Mouse (Mus musculus) midbrain, embryonic 13.5 days (tissue): ENCODE data around the gene Cpne2. TPM values are rescaled to one million over a fixed set of nuclear protein-coding genes. Genes with fewer than 3 reads are reported as not detected.

Experiments used
- ATAC-seq: fragments of 200-750 bp; cut with Nextera tagmentation; 2 replicates; pipeline ENCODE4 v1.8.0; 2017; ENCODE audit warnings: mild to moderate bottlenecking, moderate TSS enrichment, moderate library complexity
- H3K27ac ChIP-seq: fragments of 300-500 bp; sonication (generic); 2 replicates; pipeline ENCODE4 v1.5.1; 2015; ENCODE audit warnings: inconsistent platforms, mild to moderate bottlenecking, moderate library complexity
- H3K27me3 ChIP-seq: fragments of 300-500 bp; sonication (generic); 2 replicates; pipeline ENCODE4 v1.6.1; 2015; ENCODE audit warnings: mild to moderate bottlenecking, inconsistent platforms
- H3K36me3 ChIP-seq: fragments of 300-500 bp; sonication (generic); 2 replicates; pipeline ENCODE4 v1.6.1; 2015; ENCODE audit warnings: mild to moderate bottlenecking, inconsistent platforms
- H3K4me1 ChIP-seq: fragments of 300-500 bp; sonication (generic); replicated peaks from 2 replicates; pipeline ENCODE4 v1.6.1; 2015; ENCODE audit warnings: inconsistent platforms
- H3K4me2 ChIP-seq: fragments of 300-500 bp; sonication (generic); replicated peaks from 2 replicates; pipeline ENCODE4 v1.6.1; 2015; ENCODE audit warnings: moderate library complexity, mild to moderate bottlenecking, inconsistent platforms
- H3K4me3 ChIP-seq: fragments of 300-500 bp; sonication (generic); replicated peaks from 2 replicates; pipeline ENCODE4 v1.5.1; 2015; ENCODE audit warnings: mild to moderate bottlenecking, inconsistent platforms
- H3K9ac ChIP-seq: fragments of 300-500 bp; sonication (generic); replicated peaks from 2 replicates; pipeline ENCODE4 v1.6.1; 2015; ENCODE audit warnings: mild to moderate bottlenecking, inconsistent platforms
- H3K9me3 ChIP-seq: fragments of 300-500 bp; sonication (generic); 2 replicates; pipeline ENCODE4 v1.6.1; 2016; ENCODE audit warnings: mild to moderate bottlenecking, inconsistent platforms
- WGBS: fragments of 180-500 bp; shearing (Covaris S2); methylation state at CpG from one replicate; pipeline ENCODE4 v1.1.7; 2015; 5-methylcytosine and 5-hydroxymethylcytosine counted together
- polyA plus RNA-seq: library from polyadenylated mRNA; unstranded; fragments of >200 nt; fragmentation: Nextera tagmentation; extraction: Ambion mirVana; gene quantifications from 2 replicates; pipeline ENCODE4 v1.2.1, GENCODE M21; 2015

Cpne2 gene
- polyA plus RNA-seq = 9.8 and 12.3 TPM in 2 replicates

DNA sequence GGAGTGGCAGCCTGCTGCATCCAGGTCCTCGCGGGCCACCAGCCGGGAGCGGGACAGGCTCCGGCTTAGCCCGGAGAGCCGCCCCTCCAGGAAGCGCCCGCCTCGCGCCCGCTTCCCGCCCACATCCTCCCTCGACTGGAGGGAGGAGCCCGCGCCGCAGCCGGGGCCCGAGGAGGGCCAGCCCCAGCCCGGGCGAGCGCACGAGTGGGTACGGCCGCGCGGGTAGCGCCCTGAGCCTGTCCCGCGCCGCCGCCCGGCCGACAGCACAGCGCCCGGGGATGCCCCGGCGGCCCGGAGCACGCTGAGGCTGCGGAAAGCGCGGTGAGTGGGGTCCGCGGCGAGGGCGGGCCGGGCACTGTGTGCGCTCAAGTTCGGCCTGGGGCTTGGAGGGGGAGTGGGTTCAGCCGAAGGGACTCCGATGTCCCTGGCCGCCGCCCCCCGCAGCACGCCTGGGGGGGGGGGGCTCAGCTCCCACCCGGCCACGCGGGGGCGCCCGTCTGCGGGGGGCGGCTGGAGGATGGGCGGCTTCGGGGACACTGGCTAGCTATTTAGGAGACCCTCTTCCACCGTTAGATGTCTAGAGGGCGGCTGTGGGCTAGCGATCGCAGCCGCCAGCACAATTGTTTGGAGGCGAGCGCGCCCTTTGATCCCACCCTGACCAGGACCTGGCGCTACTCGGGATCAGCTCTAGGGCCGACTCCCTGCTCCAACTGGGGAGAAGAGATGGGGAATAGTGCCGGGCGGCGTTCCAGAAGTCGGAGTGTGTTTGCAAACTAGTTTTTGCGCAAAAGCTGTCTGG, at the start of gene Cpne2:
Cpne2 (plus strand) TSS at position 118 of the 799 bp plus-strand sequence.
- peaks cover 38% of the 10 kb centered on the region for H3K27me3 ChIP-seq
- peaks cover 39% of the 10 kb centered on the region for H3K4me1 ChIP-seq
- peak within 1 kb of the TSS; percentile 89 for H3K4me2 ChIP-seq
- under 1% methylated on average over 69 of the region's 81 CpGs for WGBS
- ATAC-seq = peak; percentile 78
- H3K27ac ChIP-seq = peak within 1 kb of the TSS; percentile 19; the same call in 1 of the 2 replicates
- peak within 1 kb of the TSS; percentile 77 for H3K9ac ChIP-seq
- no peaks in the 10 kb centered on the region for H3K9me3 ChIP-seq
- H3K4me3 ChIP-seq = peak within 1 kb of the TSS; percentile 64
- H3K36me3 ChIP-seq = no peaks in the 10 kb centered on the region

DNA sequence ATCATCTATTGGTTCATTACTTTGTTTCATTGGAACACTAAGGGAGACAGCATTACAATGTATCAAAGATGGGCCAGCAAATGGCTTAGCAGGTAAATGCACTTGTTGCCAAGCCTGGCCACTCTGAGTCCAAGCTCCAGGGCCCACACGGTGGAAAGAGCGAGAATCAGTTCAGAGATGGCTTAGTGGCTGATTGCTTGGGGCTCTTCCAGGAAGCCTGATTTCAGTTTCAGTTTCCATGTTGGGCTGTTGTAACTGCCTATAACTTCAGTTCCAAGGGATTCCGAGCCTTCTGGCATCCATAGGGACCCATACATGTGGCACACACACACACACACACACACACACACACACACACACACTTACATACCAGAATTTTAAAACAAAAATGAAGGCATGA, 47.5 kb upstream of the Cpne2 start:
- Histone ChIP-seq H3K4me1 (no peaks in the 10 kb centered on the region), H3K9me3 (no peaks in the 10 kb centered on the region), H3K36me3 (no peaks in the 10 kb centered on the region), H3K4me2 (no peak overlapping the region), H3K27me3 (no peaks in the 10 kb centered on the region), H3K9ac (no peak overlapping the region), H3K4me3 (no peak overlapping the region), H3K27ac (no peak overlapping the region)
- WGBS = 85% methylated on average over 3 of the region's 3 CpGs
- ATAC-seq = no peak

DNA sequence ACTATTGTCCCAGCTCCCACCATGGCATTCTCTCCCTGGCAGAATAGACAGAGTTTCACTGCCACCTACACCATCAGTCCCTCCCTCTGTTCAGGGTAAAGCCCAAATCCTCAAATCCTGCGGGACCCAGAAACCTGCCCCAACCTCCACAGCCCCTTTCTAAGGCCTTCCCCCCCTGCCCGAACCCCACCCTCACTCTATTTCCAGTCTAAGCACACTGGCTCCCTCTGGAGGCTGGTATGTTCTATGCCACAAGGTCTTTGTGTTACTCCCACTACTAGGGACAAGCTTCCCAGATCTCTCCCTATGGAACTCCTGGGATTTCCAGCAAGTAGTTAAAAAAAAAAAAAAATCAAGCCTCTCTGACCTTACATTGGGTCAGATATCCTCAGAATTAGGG, 46.9 kb upstream of the Cpne2 start:
- Histone ChIP-seq H3K9me3 (no peaks in the 10 kb centered on the region), H3K9ac (no peak overlapping the region), H3K36me3 (no peaks in the 10 kb centered on the region), H3K4me2 (no peak overlapping the region), H3K27ac (no peak overlapping the region), H3K4me3 (no peak overlapping the region), H3K4me1 (no peaks in the 10 kb centered on the region), H3K27me3 (no peaks in the 10 kb centered on the region)
- peak; percentile 27; the same call in 1 of the 2 replicates for ATAC-seq
- WGBS = 8% methylated on average over 2 of the region's 2 CpGs

DNA sequence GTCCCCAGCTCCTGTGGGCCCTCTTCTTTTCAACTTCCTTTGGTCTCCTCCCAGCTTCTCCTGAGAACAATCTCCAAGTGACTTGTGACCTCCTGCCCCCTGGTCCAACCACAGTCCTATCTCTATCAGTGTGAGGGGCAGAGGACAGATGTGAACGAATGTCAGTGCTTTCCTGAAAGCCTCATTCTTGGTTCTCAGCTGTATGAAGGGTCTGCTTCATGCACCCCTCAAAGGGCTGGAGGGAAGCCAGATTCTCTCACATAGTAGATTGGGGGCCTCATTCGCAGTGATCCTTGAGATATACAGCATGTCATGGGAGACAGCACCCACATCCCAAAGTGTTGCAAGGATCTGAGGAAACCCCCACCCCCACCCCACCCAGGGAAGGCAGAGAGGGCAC, 44.8 kb upstream of the Cpne2 start:
- ATAC-seq = no peak
- H3K4me2 ChIP-seq = no peak overlapping the region
- no peaks in the 10 kb centered on the region for H3K36me3 ChIP-seq
- 0 out of 2 replicates have a peak, but pooled peaks cover 7% of the 10 kb centered on the region for H3K4me1 ChIP-seq
- no peak overlapping the region for H3K27ac ChIP-seq
- no peaks in the 10 kb centered on the region for H3K27me3 ChIP-seq
- H3K4me3 ChIP-seq = no peak overlapping the region
- no peak overlapping the region for H3K9ac ChIP-seq
- no peaks in the 10 kb centered on the region for H3K9me3 ChIP-seq
- 87% methylated on average over 2 of the region's 2 CpGs for WGBS

DNA sequence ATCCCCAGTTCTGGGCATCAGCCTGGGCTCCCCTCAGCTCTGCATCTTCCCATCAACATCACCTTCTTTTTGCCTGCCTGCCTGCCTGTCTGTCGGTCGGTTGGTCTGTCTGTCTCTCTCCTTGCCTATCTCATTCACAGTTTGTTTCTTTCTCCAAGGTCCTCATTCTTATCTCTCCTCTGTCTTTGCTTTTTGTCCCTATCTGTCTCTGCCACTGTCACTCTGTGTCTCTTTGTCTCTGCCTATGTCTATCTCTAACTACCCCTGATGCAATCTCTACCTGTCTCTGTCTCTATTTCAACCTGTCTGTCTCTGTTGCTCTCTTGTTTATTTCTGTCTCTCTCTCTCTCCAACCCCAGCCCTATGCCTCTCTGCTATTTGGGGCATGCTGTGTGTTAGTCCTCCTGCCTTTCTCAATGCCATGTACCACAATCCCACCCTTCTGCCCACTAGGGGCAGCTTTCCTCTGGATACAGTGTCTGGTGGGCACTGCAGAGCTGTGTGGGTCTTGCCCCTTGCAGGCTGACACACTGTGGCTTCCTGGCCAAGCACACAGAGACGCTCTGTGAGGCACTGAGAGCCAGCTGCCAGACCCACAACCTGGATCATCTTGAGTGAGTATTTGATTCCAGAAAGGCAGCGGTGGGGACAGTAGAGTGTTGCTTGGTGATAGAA, 42.8 kb upstream of the Cpne2 start:
- Histone ChIP-seq H3K27me3 (no peaks in the 10 kb centered on the region), H3K9ac (no peak overlapping the region), H3K9me3 (no peaks in the 10 kb centered on the region), H3K27ac (no peak overlapping the region), H3K36me3 (no peaks in the 10 kb centered on the region), H3K4me2 (no peak overlapping the region), H3K4me3 (no peak overlapping the region), H3K4me1 (0 out of 2 replicates have a peak, but pooled peaks cover 7% of the 10 kb centered on the region)
- ATAC-seq = no peak
- WGBS = 71% methylated on average over 4 of the region's 4 CpGs

DNA sequence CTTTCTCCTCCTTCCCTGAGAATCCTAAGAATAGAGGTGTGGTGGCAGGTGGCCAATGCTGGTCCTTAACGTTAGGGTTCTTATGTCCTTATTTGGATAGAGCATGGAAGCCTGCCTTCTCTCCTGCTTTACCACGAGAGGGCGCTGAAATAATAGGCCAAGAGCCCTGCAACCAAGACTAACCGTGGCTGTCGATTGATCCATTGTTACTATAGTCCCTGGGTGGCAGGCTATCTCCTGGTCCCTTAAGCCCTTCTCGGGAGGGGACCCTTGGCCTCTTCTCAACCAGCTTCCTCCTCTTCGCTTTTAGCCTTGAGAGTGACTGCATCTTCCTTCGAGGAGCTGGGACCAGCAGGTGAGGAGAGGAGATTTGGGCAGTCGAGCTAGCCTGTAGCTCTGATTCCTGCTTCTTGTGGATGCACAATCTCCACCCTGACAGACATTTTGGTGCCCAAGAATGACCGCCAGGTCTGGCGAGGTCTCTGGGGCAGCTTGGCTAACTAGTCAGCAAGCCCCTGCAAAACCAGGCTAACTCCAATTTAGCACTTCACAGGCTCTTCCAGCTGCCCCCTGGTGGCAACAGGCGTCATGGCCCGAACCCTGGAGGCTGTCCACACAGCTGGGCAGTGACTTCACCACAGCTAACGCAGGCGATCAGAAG, 40.6 kb upstream of the Cpne2 start:
- WGBS = 5% methylated on average over 15 of the region's 15 CpGs
- peak overlapping the region; percentile 47 for H3K9ac ChIP-seq
- peak; percentile 90 for ATAC-seq
- no peak overlapping the region for H3K27ac ChIP-seq
- H3K4me3 ChIP-seq = peak overlapping the region; percentile 30
- H3K9me3 ChIP-seq = no peaks in the 10 kb centered on the region
- 0 out of 2 replicates have a peak, but pooled peaks cover 7% of the 10 kb centered on the region for H3K4me1 ChIP-seq
- H3K27me3 ChIP-seq = no peaks in the 10 kb centered on the region
- H3K36me3 ChIP-seq = no peaks in the 10 kb centered on the region
- peak overlapping the region; percentile 59 for H3K4me2 ChIP-seq

DNA sequence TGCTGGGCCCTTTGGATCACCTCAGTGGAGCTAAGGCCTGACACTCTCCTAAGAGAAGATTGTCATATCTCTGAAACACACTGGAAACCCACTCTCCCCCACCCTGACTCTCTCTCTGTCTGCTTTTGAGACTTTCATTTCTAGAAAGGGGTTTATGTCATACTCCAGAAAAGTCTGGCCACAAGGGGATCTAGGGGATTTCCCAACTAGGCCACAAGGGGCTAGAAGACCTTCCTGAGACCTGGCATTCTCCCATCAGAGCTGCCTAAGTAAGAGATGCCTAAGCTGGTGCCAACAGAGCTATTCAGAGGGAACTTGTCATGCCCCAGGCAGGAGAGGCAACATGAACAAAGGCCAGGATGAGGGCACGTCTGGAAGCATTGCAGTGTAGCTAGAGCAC, 39.5 kb upstream of the Cpne2 start:
- no peak for ATAC-seq
- H3K9me3 ChIP-seq = no peaks in the 10 kb centered on the region

DNA sequence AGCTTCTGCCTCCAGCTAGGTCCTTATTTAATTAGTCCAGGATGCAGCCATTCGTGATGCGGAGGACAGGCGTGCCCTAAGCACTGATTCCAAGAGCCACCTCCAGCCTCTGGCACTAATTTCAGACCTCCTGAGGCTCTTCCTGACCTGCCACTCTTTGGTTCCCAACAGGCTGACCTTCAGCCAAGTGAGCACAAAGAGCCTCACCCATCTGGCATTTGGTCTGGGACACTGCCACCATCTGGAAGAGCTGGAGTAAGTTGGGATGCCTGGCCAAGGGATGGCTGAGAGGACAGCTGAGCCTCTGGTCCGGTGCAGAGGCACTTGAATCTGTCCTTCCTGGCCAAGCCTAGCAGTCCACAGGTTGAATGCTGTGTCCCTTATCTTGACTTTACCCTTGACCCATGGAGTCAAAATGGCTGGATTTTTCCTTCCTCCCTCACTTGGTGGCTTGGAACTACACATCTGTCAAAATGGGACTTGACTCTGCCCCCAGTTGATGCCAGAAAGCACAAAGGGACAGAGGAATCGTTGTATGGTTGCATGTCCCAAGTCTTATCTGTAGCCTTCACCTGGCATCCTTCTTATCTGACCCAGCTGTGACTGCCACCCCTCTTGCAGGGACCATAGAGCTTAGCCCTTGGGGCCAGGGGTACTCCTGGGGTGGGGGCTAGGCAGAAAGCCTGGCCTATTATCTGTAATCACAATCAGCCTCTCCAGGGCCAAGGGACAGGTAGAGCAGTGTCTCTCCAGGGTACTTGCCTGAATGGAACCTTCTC, 17.2 kb upstream of the Cpne2 start:
- no peaks in the 10 kb centered on the region for H3K9me3 ChIP-seq
- H3K4me3 ChIP-seq = no peak overlapping the region
- 56% methylated on average over 5 of the region's 5 CpGs for WGBS
- no peak overlapping the region for H3K4me2 ChIP-seq
- H3K36me3 ChIP-seq = no peaks in the 10 kb centered on the region
- no peaks in the 10 kb centered on the region for H3K4me1 ChIP-seq
- no peak overlapping the region for H3K9ac ChIP-seq
- ATAC-seq = no peak
- H3K27ac ChIP-seq = no peak overlapping the region
- no peaks in the 10 kb centered on the region for H3K27me3 ChIP-seq

More for the DNA sequence above, 39.5 kb upstream of the Cpne2 start:
- Histone ChIP-seq H3K27ac (no peak overlapping the region), H3K4me1 (0 out of 2 replicates have a peak, but pooled peaks cover 7% of the 10 kb centered on the region), H3K27me3 (no peaks in the 10 kb centered on the region), H3K4me3 (no peak overlapping the region), H3K36me3 (no peaks in the 10 kb centered on the region), H3K4me2 (no peak overlapping the region), H3K9ac (no peak overlapping the region)
- 32% methylated on average over 1 of the region's 1 CpGs for WGBS

DNA sequence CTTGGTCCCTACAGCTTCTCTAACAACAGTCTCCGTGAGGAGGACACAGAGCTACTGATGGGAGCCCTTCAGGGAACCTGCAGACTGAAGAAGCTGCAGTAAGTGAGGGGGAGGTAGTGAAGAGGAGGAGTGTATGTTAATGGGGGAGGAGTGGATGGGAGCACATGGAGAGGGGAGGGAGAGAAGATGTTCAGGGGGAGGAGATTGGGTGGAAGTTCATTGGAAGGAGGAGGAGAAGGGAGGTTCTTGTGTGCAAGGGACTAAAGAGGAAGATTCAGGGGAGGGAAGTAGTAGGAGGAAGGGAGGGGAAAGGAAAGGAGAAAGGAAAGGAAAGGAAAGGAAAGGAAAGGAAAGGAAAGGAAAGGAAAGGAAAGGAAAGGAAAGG, 16.6 kb upstream of the Cpne2 start:
- no peak overlapping the region for H3K27ac ChIP-seq
- no peaks in the 10 kb centered on the region for H3K9me3 ChIP-seq
- no peak overlapping the region for H3K4me2 ChIP-seq
- H3K9ac ChIP-seq = no peak overlapping the region
- H3K4me1 ChIP-seq = no peaks in the 10 kb centered on the region
- H3K36me3 ChIP-seq = no peaks in the 10 kb centered on the region
- ATAC-seq = no peak
- no peaks in the 10 kb centered on the region for H3K27me3 ChIP-seq
- WGBS = 31% methylated on average over 1 of the region's 1 CpGs
- H3K4me3 ChIP-seq = no peak overlapping the region

DNA sequence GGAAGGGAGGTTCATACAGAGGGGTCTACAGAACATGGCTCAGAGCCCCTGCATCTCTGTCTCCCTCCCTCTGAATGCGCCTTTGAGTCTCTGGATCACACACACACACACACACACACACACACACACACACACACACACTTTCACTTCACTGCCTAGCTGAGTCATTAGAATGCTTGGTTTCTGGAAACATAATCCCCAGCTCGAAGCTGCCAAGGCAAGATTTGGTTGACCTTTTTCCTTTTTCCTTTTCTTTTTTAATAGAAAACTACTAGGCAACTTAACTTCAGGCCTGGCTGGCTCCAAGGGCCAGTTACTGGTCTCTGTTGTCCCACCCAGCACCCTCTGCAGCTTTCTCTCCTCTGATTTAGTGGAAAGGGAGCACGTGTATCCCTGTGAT, 16.0 kb upstream of the Cpne2 start:
- Histone ChIP-seq H3K9ac (no peak overlapping the region), H3K4me1 (no peaks in the 10 kb centered on the region), H3K36me3 (no peaks in the 10 kb centered on the region), H3K4me2 (no peak overlapping the region), H3K27ac (no peak overlapping the region), H3K4me3 (no peak overlapping the region), H3K9me3 (no peaks in the 10 kb centered on the region), H3K27me3 (no peaks in the 10 kb centered on the region)
- ATAC-seq = no peak
- WGBS = 48% methylated on average over 3 of the region's 3 CpGs

DNA sequence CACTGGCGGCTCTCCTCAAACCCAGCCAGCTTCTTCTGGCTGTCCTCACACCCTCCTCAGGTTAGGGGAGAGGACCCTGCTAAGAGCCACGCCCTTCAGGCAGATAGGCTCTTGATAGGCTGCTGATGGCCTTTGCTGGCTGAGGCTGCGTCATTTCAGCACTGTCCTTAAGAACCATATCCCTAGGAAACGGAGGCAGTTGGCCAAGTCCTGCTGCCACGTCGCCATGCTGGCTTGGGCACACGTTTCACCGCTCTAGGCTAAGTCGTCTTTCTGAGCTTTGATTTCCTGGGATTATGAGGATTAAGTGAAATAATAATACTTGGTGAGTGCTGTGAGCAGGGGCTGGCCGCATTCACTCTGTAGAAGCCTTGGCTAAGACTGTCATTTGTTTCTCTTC, 14.5 kb upstream of the Cpne2 start:
- 73% methylated on average over 10 of the region's 10 CpGs for WGBS
- no peak overlapping the region for H3K4me2 ChIP-seq
- H3K36me3 ChIP-seq = no peaks in the 10 kb centered on the region
- H3K4me1 ChIP-seq = no peaks in the 10 kb centered on the region
- no peaks in the 10 kb centered on the region for H3K9me3 ChIP-seq
- no peaks in the 10 kb centered on the region for H3K27me3 ChIP-seq
- H3K27ac ChIP-seq = no peak overlapping the region
- H3K4me3 ChIP-seq = no peak overlapping the region
- no peak for ATAC-seq
- H3K9ac ChIP-seq = no peak overlapping the region
